Mouse (Mus musculus): ENCODE data around the gene Rwdd3.

GRCm38 (mm10) chr3:121170631-121171030 lies 864 bp downstream of the Rwdd3 start:
- TF ChIP-seq CTCF (IDR thresholded peaks at IDR 0.05; ENCODE audit: low read depth, low read length), result no peak
- TF ChIP-seq POLR2AphosphoS5 (IDR thresholded peaks at IDR 0.05; ENCODE audit: insufficient replicate concordance, low read depth, low read length), result no peak
- TF ChIP-seq GATA1 (IDR thresholded peaks at IDR 0.05; ENCODE audit: borderline replicate concordance, low read length), result no peak
- TF ChIP-seq TAL1 (conservative IDR thresholded peaks at IDR 0.05; ENCODE audit: low read depth, low read length), result no peak

All from G1E (cell line).